ENCODE assay signal across 8 mouse cellular contexts in the genomic region with DNA sequence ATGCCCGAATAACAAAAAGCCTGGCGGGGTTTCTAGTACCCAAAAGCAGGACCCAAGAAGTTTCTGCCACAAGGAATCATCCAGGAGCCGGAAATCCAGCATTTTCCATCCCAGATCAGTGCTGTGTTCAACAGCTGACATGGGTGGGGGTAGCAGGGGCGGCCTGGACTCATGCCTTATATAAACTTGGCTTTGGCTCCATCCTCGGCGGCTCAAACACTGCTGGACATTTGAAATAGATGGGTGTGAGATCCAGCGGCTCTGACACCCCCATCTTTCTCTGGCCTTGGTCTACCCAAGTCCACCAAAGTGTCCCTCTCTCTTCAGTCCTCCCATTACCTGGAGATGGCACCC.
DNase-seq lines count a peak whose midpoint lies in the region; ATAC-seq and TF ChIP-seq lines count a peak whose summit lies in the region.

No protein-coding gene starts in this region.

- H3K36me3 ChIP-seq in ES-Bruce4 (ENCODE audit: control insufficient read depth, insufficient read depth, low read length, poor library complexity, severe bottlenecking): no peaks in the 10 kb centered on the region
- no peaks in the 10 kb centered on the region for H3K36me3 ChIP-seq in hindbrain, embryonic 14.5 days (replicated peaks; ENCODE audit: control insufficient read depth, insufficient read depth)

- peak overlapping the region; percentile 69 for H3K4me2 ChIP-seq in hindbrain, embryonic 14.5 days (replicated peaks)

- H3K27ac ChIP-seq in ES-Bruce4 (ENCODE audit: insufficient read depth, low read length): no peak overlapping the region
- peak overlapping the region; percentile 65 for H3K27ac ChIP-seq in hindbrain, embryonic 14.5 days

- no peaks in the 10 kb centered on the region for H3K27me3 ChIP-seq in ES-Bruce4 (ENCODE audit: control insufficient read depth, insufficient read depth, low read length, poor library complexity, severe bottlenecking)
- H3K27me3 ChIP-seq in hindbrain, embryonic 14.5 days (ENCODE audit: control insufficient read depth, insufficient read depth, low read length): no peaks in the 10 kb centered on the region

- DNase-seq in frontal cortex, postnatal 36 days (ENCODE audit: low spot score in 2 of 2): no peak
- no peak for DNase-seq in hindbrain, embryonic 14.5 days (ENCODE audit: low spot score)
- DNase-seq in lung, postnatal 10 days: peak; percentile 45
- DNase-seq in urinary bladder, postnatal 10 days (ENCODE audit: low spot score): no peak
- DNase-seq in adrenal gland, adult (ENCODE audit: inconsistent age in 2 of 2, low spot score in 1 of 2): no peak
- DNase-seq in gastrocnemius, postnatal 4 days (ENCODE audit: low spot score in 2 of 2): no peak

- no peak for TF ChIP-seq CTCF in ES-Bruce4 (IDR thresholded peaks at IDR 0.05; ENCODE audit: low read depth, low read length)

- 0 out of 2 replicates have a peak, but pooled peaks have one; percentile 20 for ATAC-seq in frontal cortex, adult (ENCODE audit: low TSS enrichment)
- peak; percentile 46; the same call in 1 of the 2 replicates for ATAC-seq in hindbrain, embryonic 14.5 days (ENCODE audit: low FRiP score)

- H3K4me1 ChIP-seq in ES-Bruce4 (ENCODE audit: control insufficient read depth, insufficient read depth, low read length): peaks cover 2% of the 10 kb centered on the region
- H3K4me1 ChIP-seq in hindbrain, embryonic 14.5 days (replicated peaks; ENCODE audit: control insufficient read depth, insufficient read depth, low read length): peaks cover 10% of the 10 kb centered on the region; the same call in 1 of the 2 replicates

- H3K9ac ChIP-seq in ES-Bruce4 (ENCODE audit: low read depth, poor library complexity, severe bottlenecking): peak overlapping the region; percentile 19
- H3K9ac ChIP-seq in hindbrain, embryonic 14.5 days: peak overlapping the region; percentile 58

- 8% methylated on average over 7 of the region's 7 CpGs for WGBS in hindbrain, embryonic 14.5 days

- no peak for TF ChIP-seq POLR2A in ES-Bruce4 (IDR thresholded peaks at IDR 0.05; ENCODE audit: insufficient read depth, low read length)

- TF ChIP-seq EP300 in ES-Bruce4 (IDR thresholded peaks at IDR 0.05; ENCODE audit: insufficient read depth, low read depth, low read length): no peak

- peak overlapping the region; percentile 44 for H3K4me3 ChIP-seq in ES-Bruce4 (ENCODE audit: low read depth, low read length)
- H3K4me3 ChIP-seq in hindbrain, embryonic 14.5 days (replicated peaks; ENCODE audit: low read length): peak overlapping the region; percentile 36

- no peaks in the 10 kb centered on the region for H3K9me3 ChIP-seq in ES-Bruce4 (replicated peaks; ENCODE audit: control insufficient read depth, insufficient read depth, low read length, poor library complexity, severe bottlenecking)
- H3K9me3 ChIP-seq in hindbrain, embryonic 14.5 days (ENCODE audit: control insufficient read depth, low read length): no peaks in the 10 kb centered on the region
